Mouse (Mus musculus) activated CD4-positive, CD25-positive, alpha-beta regulatory T cell (primary cell): ENCODE results near the gene Armc10. TPM values are rescaled to one million over a fixed set of nuclear protein-coding genes. Genes with fewer than 3 reads are reported as not detected.

Source experiments
- polyA plus RNA-seq, 2 experiments: library from polyadenylated mRNA; unstranded; fragments of 100-300 nt; shearing (Covaris generic); gene quantifications; one replicate each; pipeline ENCODE4 v1.2.1; 2017

Armc10 gene
- polyA plus RNA-seq = 10 to 100 TPM; 30.1 to 40.4 TPM

DNA sequence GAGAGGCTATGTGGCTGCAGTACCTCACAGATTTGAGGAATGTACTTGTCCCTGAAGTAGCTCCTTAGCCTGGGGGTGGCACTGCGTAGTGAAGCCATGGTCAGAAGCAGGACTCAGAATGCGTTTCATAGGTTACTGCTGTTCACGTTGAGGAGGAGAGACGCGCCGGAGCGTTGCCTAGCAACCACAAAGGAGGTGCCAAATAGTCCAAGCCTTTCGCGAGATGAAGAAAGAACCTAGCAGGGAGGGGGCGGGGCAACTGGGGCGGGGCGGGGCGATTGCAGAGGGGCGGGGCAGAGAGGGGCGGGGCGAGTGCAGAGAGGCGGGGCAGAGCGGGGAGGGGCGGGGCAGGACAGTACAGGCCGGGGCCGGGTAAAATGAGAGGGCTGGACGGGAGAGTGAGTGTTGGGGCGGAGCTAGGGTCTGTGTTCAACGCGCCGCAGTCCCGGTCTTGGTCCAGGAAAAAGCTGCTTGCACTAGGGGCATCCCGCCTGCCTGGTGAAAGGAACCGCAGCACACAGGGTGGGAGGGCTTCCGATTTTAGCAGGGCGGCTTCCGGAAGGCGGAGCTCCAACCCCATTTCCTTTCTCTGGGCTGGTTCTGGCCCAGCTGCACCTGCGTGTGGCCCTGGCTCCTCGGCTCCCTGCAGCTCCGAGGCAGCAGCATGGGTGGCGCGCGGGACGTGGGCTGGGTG lies at the start of gene Armc10, which contains the start of gene Fbxl13:
Armc10 (plus strand) TSS at position 375 of the 694 bp plus-strand sequence.
Fbxl13 (minus strand) TSS at position 196 of the 694 bp plus-strand sequence.

GRCm38 (mm10) chr5:21701351-21702008 lies 55.9 kb downstream of the Armc10 start, which contains the start of gene Napepld:
Gene Napepld, minus strand, starts transcription at chr5:21701396.

Other genes starting within 250 kb of the Armc10 start
- gene Ccdc146, start 221.1 kb upstream of the Armc10 start, polyA plus RNA-seq = under 1 TPM; 0.14 to 0.49 TPM
- gene Fam185a, start 220.9 kb upstream of the Armc10 start, polyA plus RNA-seq = 1 to 10 TPM; 8.2 to 9.7 TPM
- gene Lrrc17, start 102.3 kb upstream of the Armc10 start, polyA plus RNA-seq = under 1 TPM in 1 of 2 experiments, not detected in 1; 0.18 TPM
- gene Fbxl13, start 179 bp upstream of the Armc10 start, polyA plus RNA-seq = under 1 TPM; 0.06 to 0.23 TPM
- gene Napepld, start 55.6 kb downstream of the Armc10 start, polyA plus RNA-seq = 1 to 10 TPM; 2.3 to 3.5 TPM
- gene Pmpcb, start 91.3 kb downstream of the Armc10 start, polyA plus RNA-seq = 10 to 100 TPM; 51.3 to 63.3 TPM
- gene Dnajc2, start 139.4 kb downstream of the Armc10 start, polyA plus RNA-seq = 100 to 1,000 TPM in 1 of 2 experiments, 10 to 100 TPM in 1; 89.0 to 122 TPM
- gene Psmc2, start 139.5 kb downstream of the Armc10 start, polyA plus RNA-seq = 100 to 1,000 TPM; 143 to 168 TPM
- gene Slc26a5, start 219.8 kb downstream of the Armc10 start, polyA plus RNA-seq = under 1 TPM in 1 of 2 experiments, not detected in 1; 0.10 TPM